Mouse (Mus musculus) heart, postnatal 10 days (tissue): Measurements from ENCODE around the gene Zswim8. TPM values are rescaled to one million over a fixed set of nuclear protein-coding genes. Genes with fewer than 3 reads are reported as not detected.
A peak's percentile ranks its signal among the peaks of the same experiment; 100 is the strongest.

Experiments
- DNase-seq, 2 experiments: peaks; one replicate each; pipeline ENCODE4 v3.0.0; 2021
- intact Hi-C: fragments of 180-260 bp; cut with DNase I; formaldehyde crosslinking; loops from one replicate; pipeline ENCODE4 v1.15.1; 2025
- total RNA-seq, 2 experiments: library from RNA; stranded (reverse); gene quantifications; 2 replicates each; pipeline ENCODE4 v1.2.3; 2021

Zswim8 gene
- 10 to 100 TPM; 68.7 to 71.7 TPM for total RNA-seq

GRCm38 (mm10) chr14:20707201-20708190 is at the start of gene Zswim8:
Gene Zswim8, plus strand, starts transcription at chr14:20707552.
- intact Hi-C loops, result no loop called here
- DNase-seq, result peak; percentile 93

GRCm38 (mm10) chr14:20658326-20658725 is 49.0 kb upstream of the Zswim8 start:
- DNase-seq, result peak; percentile 67 to 79
- intact Hi-C loops, result loop anchor here (1.0 to 2.0 kb wide), 2 partner anchors 16 to 82 kb away; no protein-coding TSS in a partner anchor

- intact Hi-C loops, result loop anchor here (1.0 to 2.0 kb wide), 2 partner anchors 16 to 83 kb away; no protein-coding TSS in a partner anchor
- DNase-seq, result no peak
These were observed 48.5 kb upstream of the Zswim8 start for GRCm38 (mm10) chr14:20658902-20659301.

GRCm38 (mm10) chr14:20659687-20660086 is 47.7 kb upstream of the Zswim8 start:
- intact Hi-C loops, result loop anchor here (2.0 to 10.0 kb wide), 3 partner anchors 17 to 265 kb away; partner anchors contain the start of gene Mrps16
- no peak for DNase-seq

- intact Hi-C loops, result loop anchor here (5.0 to 10.0 kb wide), 2 partner anchors 184 to 266 kb away; partner anchors contain the start of gene Mrps16
- DNase-seq, result peak; percentile 97
These were observed 46.3 kb upstream of the Zswim8 start for GRCm38 (mm10) chr14:20660827-20661660.

- intact Hi-C loops, result loop anchor here (5.0 to 10.0 kb wide), 2 partner anchors 184 to 267 kb away; partner anchors contain the start of gene Mrps16
- peak in 1 of 2 experiments; percentile 56 for DNase-seq
These were observed 45.6 kb upstream of the Zswim8 start for GRCm38 (mm10) chr14:20661661-20662331.

GRCm38 (mm10) chr14:20662740-20663139 is 44.6 kb upstream of the Zswim8 start:
- DNase-seq, result no peak
- intact Hi-C loops, result loop anchor here (5.0 to 10.0 kb wide), 2 partner anchors 185 to 268 kb away; partner anchors contain the start of gene Mrps16

GRCm38 (mm10) chr14:20663601-20664000 is 43.8 kb upstream of the Zswim8 start:
- DNase-seq, result no peak
- intact Hi-C loops, result loop anchor here (5.0 to 10.0 kb wide), 2 partner anchors 186 to 269 kb away; partner anchors contain the start of gene Mrps16

- DNase-seq, result peak; percentile 56 to 70
- intact Hi-C loops, result loop anchor here (5.0 to 10.0 kb wide), 2 partner anchors 187 to 270 kb away; partner anchors contain the start of gene Mrps16
These were observed 42.9 kb upstream of the Zswim8 start for GRCm38 (mm10) chr14:20664436-20664835.

- DNase-seq, result no peak
- intact Hi-C loops, result loop anchor here (10.0 kb wide), 1 partner anchor 273 kb away; the partner anchor contains the start of gene Mrps16
These were observed 39.9 kb upstream of the Zswim8 start for GRCm38 (mm10) chr14:20667469-20667868.

- intact Hi-C loops, result loop anchor here (10.0 kb wide), 1 partner anchor 273 kb away; the partner anchor contains the start of gene Mrps16
- DNase-seq, result peak; percentile 81 to 86
These were observed 39.1 kb upstream of the Zswim8 start, which contains the start of gene Synpo2l for GRCm38 (mm10) chr14:20668154-20668810. Gene Synpo2l, minus strand, starts transcription at chr14:20668354.

- intact Hi-C loops, result no loop called here
- peak in 1 of 2 experiments; percentile 65 for DNase-seq
These were observed 34.4 kb upstream of the Zswim8 start for GRCm38 (mm10) chr14:20672990-20673389.

- no peak for DNase-seq
- intact Hi-C loops, result no loop called here
These were observed 33.7 kb upstream of the Zswim8 start for GRCm38 (mm10) chr14:20673735-20674063.

GRCm38 (mm10) chr14:20674064-20674833 is 33.1 kb upstream of the Zswim8 start, which contains the start of gene Sec24c:
Gene Sec24c, plus strand, starts transcription at chr14:20674308.
- DNase-seq, result peak; percentile 99 to 100
- intact Hi-C loops, result no loop called here

- DNase-seq, result no peak
- intact Hi-C loops, result no loop called here
These were observed 29.4 kb upstream of the Zswim8 start for GRCm38 (mm10) chr14:20677906-20678305.

GRCm38 (mm10) chr14:20681742-20682141 is 25.6 kb upstream of the Zswim8 start:
- DNase-seq, result no peak
- intact Hi-C loops, result no loop called here

- peak; percentile 60 to 64 for DNase-seq
- intact Hi-C loops, result no loop called here
These were observed 24.9 kb upstream of the Zswim8 start for GRCm38 (mm10) chr14:20682498-20682897.

- DNase-seq, result no peak
- intact Hi-C loops, result no loop called here
These were observed 20.8 kb upstream of the Zswim8 start for GRCm38 (mm10) chr14:20686576-20686975.
